Mouse (Mus musculus): ENCODE data around the gene Adk.

GRCm38 (mm10) chr14:21253321-21253992 lies 201.1 kb downstream of the Adk start:
- TF ChIP-seq UBTF (IDR thresholded peaks at IDR 0.05; ENCODE audit: low read depth, low read length): no peak
- no peak for TF ChIP-seq CTCF (conservative IDR thresholded peaks at IDR 0.05 in 1 of 2, IDR thresholded peaks at IDR 0.05 in 1 of 2; ENCODE audit: low read depth in 2 of 2, low read length in 2 of 2)
- TF ChIP-seq POLR2AphosphoS2 (IDR thresholded peaks at IDR 0.05; ENCODE audit: low read depth, low read length): no peak
- no peak for TF ChIP-seq RAD21 (IDR thresholded peaks at IDR 0.05; ENCODE audit: low read depth, low read length)
- no peak for TF ChIP-seq MYC (IDR thresholded peaks at IDR 0.05; ENCODE audit: low read depth, low read length)
- TF ChIP-seq ELF1 (IDR thresholded peaks at IDR 0.05; ENCODE audit: low read depth, low read length): no peak
- TF ChIP-seq POLR2A (IDR thresholded peaks at IDR 0.05; ENCODE audit: low read depth, low read length): no peak
- no peak for TF ChIP-seq TBP (conservative IDR thresholded peaks at IDR 0.05; ENCODE audit: low read depth, low read length)
- TF ChIP-seq EP300 (IDR thresholded peaks at IDR 0.05; ENCODE audit: low read length): no peak
- no peak for TF ChIP-seq SMC3 (IDR thresholded peaks at IDR 0.05; ENCODE audit: low read depth, low read length)
- TF ChIP-seq SIN3A (IDR thresholded peaks at IDR 0.05; ENCODE audit: low read length): no peak

Data from CH12.LX (cell line).